Mouse (Mus musculus) thymus, postnatal 14 days (tissue): Measurements from ENCODE around the gene Nprl2.

ENCODE experiments used
- DNase-seq: peaks from one replicate; pipeline ENCODE4 v3.0.0; 2021

The Nprl2 gene

GRCm38 (mm10) chr9:107541474-107542351 is at the start of gene Nprl2, which contains the start of gene Cyb561d2:
Gene Nprl2, plus strand, starts transcription at chr9:107542226.
Gene Cyb561d2, minus strand, starts transcription at chr9:107542193.
- DNase-seq, result peak; percentile 98

GRCm38 (mm10) chr9:107493511-107493910 is 48.5 kb upstream of the Nprl2 start:
- no peak for DNase-seq

GRCm38 (mm10) chr9:107494238-107494637 is 47.8 kb upstream of the Nprl2 start:
- no peak for DNase-seq

- no peak for DNase-seq
These were observed 45.7 kb upstream of the Nprl2 start for GRCm38 (mm10) chr9:107496359-107496758.

GRCm38 (mm10) chr9:107500708-107501286 is 41.2 kb upstream of the Nprl2 start:
- no peak for DNase-seq

GRCm38 (mm10) chr9:107502131-107502846 is 39.7 kb upstream of the Nprl2 start:
- DNase-seq, result no peak

GRCm38 (mm10) chr9:107504662-107505537 is 37.1 kb upstream of the Nprl2 start:
- no peak for DNase-seq

GRCm38 (mm10) chr9:107508266-107508665 is 33.8 kb upstream of the Nprl2 start:
- peak; percentile 37 for DNase-seq

- no peak for DNase-seq
These were observed 31.5 kb upstream of the Nprl2 start for GRCm38 (mm10) chr9:107510384-107511100.

- DNase-seq, result no peak
These were observed 30.6 kb upstream of the Nprl2 start for GRCm38 (mm10) chr9:107511436-107511835.

- DNase-seq, result no peak
These were observed 29.7 kb upstream of the Nprl2 start for GRCm38 (mm10) chr9:107512326-107512725.

- peak; percentile 86 for DNase-seq
These were observed 27.6 kb upstream of the Nprl2 start for GRCm38 (mm10) chr9:107514303-107514955.

GRCm38 (mm10) chr9:107520331-107520730 is 21.7 kb upstream of the Nprl2 start:
- no peak for DNase-seq

GRCm38 (mm10) chr9:107521190-107521589 is 20.8 kb upstream of the Nprl2 start:
- peak; percentile 78 for DNase-seq

GRCm38 (mm10) chr9:107521711-107522399 is 20.2 kb upstream of the Nprl2 start:
- peak; percentile 72 for DNase-seq

- DNase-seq, result no peak
These were observed 19.7 kb upstream of the Nprl2 start for GRCm38 (mm10) chr9:107522400-107522711.

- peak; percentile 90 for DNase-seq
These were observed 15.6 kb upstream of the Nprl2 start for GRCm38 (mm10) chr9:107526198-107527026.

- peak; percentile 92 for DNase-seq
These were observed 8.1 kb upstream of the Nprl2 start, which contains the start of gene Tmem115 for GRCm38 (mm10) chr9:107533791-107534407. Gene Tmem115, plus strand, starts transcription at chr9:107533945.
